In genomic region chr9:88522569-88523334, GRCm38 (mm10) we compare ENCODE assay signal across 1 mouse cellular context.
TF ChIP-seq lines count a peak whose summit lies in the region.

No protein-coding gene starts in this region.

TF ChIP-seq in MEL, 35 proteins besides CTCF, POLR2A, EP300 and RAD21 (continued from another document):
- TF ChIP-seq ZC3H11A (IDR thresholded peaks at IDR 0.05; ENCODE audit: low read depth, low read length) (no peak), HCFC1 (IDR thresholded peaks at IDR 0.05; ENCODE audit: low read depth, low read length) (peak; percentile 82), SMC3 (IDR thresholded peaks at IDR 0.05; ENCODE audit: low read depth, low read length) (no peak), UBTF (IDR thresholded peaks at IDR 0.05; ENCODE audit: borderline replicate concordance, insufficient read depth, low read depth, low read length) (no peak), NRF1 (IDR thresholded peaks at IDR 0.05; ENCODE audit: insufficient read depth, low read depth, low read length, poor library complexity, severe bottlenecking) (peak; percentile 60; the same call in 1 of the 2 replicates), TBP (IDR thresholded peaks at IDR 0.05; ENCODE audit: low read depth, low read length) (peak; percentile 99)
